Mouse (Mus musculus) C2C12 (cell line): ENCODE measurements around the gene Nlrc3.

Experiments used
- CTCF ChIP-seq: IDR thresholded peaks from one replicate; pipeline ENCODE4 v1.5.1; 2011; ENCODE audit not compliant: control insufficient read depth, insufficient read depth, insufficient read length
- MAX ChIP-seq: IDR thresholded peaks from one replicate; pipeline ENCODE4 v1.6.1; 2011; ENCODE audit warnings: mild to moderate bottlenecking, control low read depth

- TF ChIP-seq CTCF, result no peak
- no peak for TF ChIP-seq MAX
These were observed 42.3 kb downstream of the Nlrc3 start for GRCm38 (mm10) chr16:3934091-3934490.
